Mouse (Mus musculus) kidney, adult 9 months (tissue): ENCODE measurements around the gene Zfp804b.
"Not testable (repeated sequence)": the region's sequence is repeated elsewhere in the genome, so short reads cannot be mapped to it uniquely, and the experiment has no call there.

ENCODE experiments used
- DNase-seq: peaks from one replicate; pipeline ENCODE4 v3.0.0; 2022

Gene Zfp804b

DNA sequence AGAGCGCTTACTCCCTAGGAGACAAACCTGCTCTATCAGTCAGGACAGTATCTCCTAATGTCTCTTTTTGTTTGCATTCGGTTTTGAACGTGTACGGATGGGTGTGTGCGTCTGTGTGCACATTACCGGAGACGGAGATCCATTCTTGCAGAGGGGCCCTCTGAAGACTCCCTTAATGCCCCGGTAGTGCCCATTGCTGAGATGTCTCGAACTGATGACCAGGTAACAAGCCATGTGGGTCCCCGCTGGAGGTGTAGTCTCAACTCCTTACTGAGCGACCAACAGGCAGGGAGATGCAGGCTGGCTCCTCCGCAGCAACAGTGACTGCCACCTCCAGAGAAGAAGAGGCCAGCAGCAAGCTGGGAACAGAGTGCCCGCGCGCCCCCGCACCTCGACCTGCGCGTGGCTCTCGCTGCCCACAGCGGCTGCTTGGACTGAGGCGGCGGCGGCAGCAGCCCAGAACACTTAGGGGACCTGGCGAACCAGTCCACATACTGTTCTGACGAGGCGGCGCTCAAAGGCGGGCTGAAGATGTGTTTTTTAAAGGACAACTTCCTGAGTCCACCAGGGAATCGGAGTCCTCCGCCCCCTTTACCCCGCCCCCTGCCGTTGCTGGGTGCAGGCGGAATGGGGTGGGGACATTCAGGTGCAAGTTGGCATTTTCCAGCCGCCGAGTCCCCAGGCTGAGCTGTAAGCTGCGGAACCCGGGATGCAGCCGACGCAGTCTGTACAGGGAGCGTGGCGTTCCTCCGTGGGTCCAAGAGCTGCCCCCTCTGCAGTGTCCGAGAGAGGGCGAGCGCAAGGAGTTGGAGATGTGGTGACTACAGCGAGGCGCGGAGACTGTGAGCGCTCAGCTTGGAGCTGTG lies at the start of gene Zfp804b:
Gene Zfp804b (minus strand): TSS at position 612 of the 866 bp plus-strand sequence.
- DNase-seq, result peak; percentile 5

DNA sequence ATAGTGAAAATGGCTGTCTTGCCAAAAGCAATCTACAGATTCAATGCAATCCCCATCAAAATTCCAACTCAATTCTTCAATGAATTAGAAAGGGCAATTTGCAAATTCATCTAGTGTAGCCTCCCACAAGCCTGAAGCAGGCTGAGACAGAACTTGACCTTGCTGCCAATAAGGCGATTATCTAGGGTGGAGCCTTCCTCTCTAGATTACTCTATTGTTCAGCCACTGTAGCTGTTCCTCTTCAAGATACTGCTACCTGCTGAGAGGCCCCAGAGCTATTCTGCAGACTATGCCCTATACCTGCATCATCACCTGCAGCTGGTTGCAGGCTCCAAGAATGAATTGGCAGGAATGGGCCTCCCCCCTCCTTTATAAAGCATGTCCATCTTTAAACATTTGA lies 20.1 kb upstream of the Zfp804b start:
- not testable (repeated sequence) for DNase-seq

- no peak for DNase-seq
Measured at GRCm38 (mm10) chr5:7345011-7345389, 444 bp upstream of the Zfp804b start.

DNA sequence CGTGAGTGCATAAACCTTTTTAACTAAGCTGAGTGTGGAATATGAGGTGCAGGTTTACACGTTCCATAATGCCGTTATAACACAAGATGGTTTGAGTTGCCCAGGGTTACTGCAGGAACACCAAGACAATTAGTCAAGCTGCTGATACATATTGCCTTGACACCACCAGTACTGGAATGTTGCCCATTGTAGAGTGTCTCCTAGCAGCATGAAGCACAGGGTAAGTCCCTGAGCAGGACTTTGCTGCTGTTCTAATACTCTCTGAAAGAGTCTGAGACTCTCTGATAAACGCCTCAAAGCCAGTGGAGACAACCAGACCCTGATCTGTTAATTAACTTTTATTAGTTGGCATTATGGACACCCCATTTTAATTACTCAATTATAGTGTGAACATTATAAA lies 19.0 kb downstream of the Zfp804b start:
- no peak for DNase-seq

DNA sequence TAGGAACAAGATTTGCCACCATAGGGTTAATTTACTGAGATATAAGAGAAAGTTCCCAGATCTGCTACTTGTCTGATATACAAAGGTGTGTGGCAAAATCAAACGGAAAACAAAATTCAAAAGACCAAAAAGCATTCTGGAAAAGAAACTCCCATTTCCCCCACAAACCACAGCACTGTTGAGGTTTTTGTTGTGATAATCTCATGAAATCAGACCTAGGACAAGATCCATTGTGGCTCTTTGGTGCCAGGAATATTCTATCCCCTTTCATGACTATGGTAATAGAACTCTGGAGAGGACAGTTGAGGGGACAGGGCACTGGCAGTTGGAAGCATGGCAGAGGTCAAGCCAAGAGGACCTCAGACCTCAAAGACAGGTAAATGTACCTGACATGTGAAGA lies 40.7 kb downstream of the Zfp804b start, which contains the start of gene Tex47:
Gene Tex47 (plus strand): TSS at position 301 of the 400 bp plus-strand sequence.
- no peak for DNase-seq

GRCm38 (mm10) chr5:7302969-7303368 lies 41.6 kb downstream of the Zfp804b start:
- DNase-seq, result no peak

GRCm38 (mm10) chr5:7284336-7284735 lies 60.2 kb downstream of the Zfp804b start:
- DNase-seq, result no peak

- no peak for DNase-seq
Measured at GRCm38 (mm10) chr5:7276659-7277455, 67.7 kb downstream of the Zfp804b start.

DNA sequence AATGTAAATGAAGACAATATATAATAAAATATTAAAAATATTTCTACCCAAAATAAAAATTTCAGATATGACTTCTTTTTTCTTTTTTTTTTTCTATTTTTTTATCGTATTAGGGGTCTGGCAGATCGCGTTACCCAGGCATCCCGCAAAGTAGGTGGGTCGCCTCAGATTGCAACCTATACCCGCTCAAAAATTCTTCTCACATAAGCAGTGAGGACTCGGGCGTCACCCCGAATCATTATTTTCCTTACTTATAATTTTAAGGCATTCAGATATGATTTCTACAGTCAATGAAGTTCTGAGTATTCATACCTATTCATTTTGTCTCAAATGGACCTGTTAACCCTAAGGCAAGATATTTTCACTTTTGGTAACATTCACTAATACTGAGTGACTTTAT lies 167.0 kb downstream of the Zfp804b start:
- DNase-seq, result no peak

DNA sequence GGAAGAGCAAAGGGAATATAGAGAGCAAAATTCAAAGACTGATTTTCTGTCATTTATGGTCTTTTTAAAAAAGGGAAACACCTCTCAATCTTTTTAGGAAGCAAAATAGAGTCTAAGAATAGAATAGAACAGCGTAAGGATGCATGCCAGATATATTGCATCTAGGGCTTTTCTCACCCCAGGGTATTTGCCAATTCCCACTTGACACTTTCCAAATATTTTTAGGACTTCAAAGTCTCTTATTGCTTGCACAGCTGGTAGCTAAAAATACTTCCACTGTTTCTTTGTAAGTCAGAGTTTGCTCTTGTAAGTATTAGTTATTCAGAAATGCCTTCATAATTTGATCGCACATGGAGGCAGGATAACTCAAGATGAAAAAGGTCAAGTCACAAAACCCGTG lies 204.9 kb downstream of the Zfp804b start:
- no peak for DNase-seq

- no peak for DNase-seq
Measured at GRCm38 (mm10) chr5:7102387-7102786, 242.2 kb downstream of the Zfp804b start.

GRCm38 (mm10) chr5:7073936-7074631 lies 270.5 kb downstream of the Zfp804b start:
- DNase-seq, result no peak

- no peak for DNase-seq
Measured at GRCm38 (mm10) chr5:7007468-7007867, 337.1 kb downstream of the Zfp804b start.

GRCm38 (mm10) chr5:6983993-6984392 lies 360.6 kb downstream of the Zfp804b start:
- no peak for DNase-seq

GRCm38 (mm10) chr5:6934837-6935236 lies 409.7 kb downstream of the Zfp804b start:
- DNase-seq, result no peak

DNA sequence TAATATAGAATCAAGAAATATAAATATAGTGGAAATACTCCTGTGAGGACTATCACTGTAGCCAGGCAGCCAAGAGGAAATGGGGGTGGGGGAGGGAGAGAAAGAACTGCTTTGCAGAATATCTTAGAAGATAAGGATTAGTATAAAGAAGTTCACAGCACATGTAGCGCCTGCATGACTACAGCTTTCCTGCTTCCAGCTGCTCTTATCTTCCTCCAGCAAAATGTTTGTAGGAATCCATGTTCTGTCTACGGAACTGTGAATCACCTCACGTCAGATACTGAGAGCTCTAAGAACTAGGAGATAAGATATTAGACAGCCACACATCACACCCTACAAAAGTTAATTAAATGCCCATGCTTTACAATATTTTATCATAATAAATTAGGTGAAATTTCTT lies 433.3 kb downstream of the Zfp804b start:
- DNase-seq, result no peak

GRCm38 (mm10) chr5:6881396-6881795 lies 463.2 kb downstream of the Zfp804b start:
- no peak for DNase-seq

GRCm38 (mm10) chr5:6871566-6871965 lies 473.0 kb downstream of the Zfp804b start:
- DNase-seq, result no peak

DNA sequence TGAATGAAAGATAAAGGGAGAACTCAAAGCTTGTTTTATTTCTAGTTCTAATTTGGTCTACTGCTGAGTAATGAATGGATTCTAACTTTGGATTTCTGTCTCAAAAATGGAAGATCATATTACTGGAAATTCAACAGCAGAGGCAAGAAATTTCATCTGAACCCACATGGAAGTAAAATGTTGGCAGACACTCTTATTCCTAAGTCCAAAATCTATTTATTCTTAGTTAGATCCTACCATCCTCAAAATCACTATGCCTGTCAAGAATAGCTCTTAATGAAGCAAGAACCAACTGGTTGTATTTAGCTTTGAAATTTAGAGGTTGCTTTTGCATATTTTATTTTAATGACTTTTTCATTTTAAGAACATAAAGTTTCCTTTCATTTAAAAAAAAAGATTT lies 473.6 kb downstream of the Zfp804b start:
- DNase-seq, result no peak

GRCm38 (mm10) chr5:6795396-6795795 lies 549.2 kb downstream of the Zfp804b start:
- no peak for DNase-seq

GRCm38 (mm10) chr5:6769357-6769892 lies 575.1 kb downstream of the Zfp804b start:
- DNase-seq, result no peak
